Mouse (Mus musculus): ENCODE results near the gene Sall4.

- TF ChIP-seq EP300 (IDR thresholded peaks at IDR 0.05; ENCODE audit: low read depth in 1 of 2, low read length in 2 of 2) (no peak), ZMIZ1 (IDR thresholded peaks at IDR 0.05; ENCODE audit: low read depth, low read length) (no peak), POLR2A (IDR thresholded peaks at IDR 0.05; ENCODE audit: control insufficient read depth in 1 of 2, insufficient read depth in 1 of 2, low read depth in 1 of 2, low read length in 2 of 2, poor library complexity in 1 of 2) (no peak), GATA1 (IDR thresholded peaks at IDR 0.05; ENCODE audit: low read depth, low read length) (no peak), CTCF (IDR thresholded peaks at IDR 0.05 in 2 of 3, conservative IDR thresholded peaks at IDR 0.05 in 1 of 3; ENCODE audit: control insufficient read depth in 1 of 3, insufficient read depth in 1 of 3, low read depth in 2 of 3, low read length in 3 of 3, poor library complexity in 1 of 3, severe bottlenecking in 1 of 3) (no peak), RCOR1 (IDR thresholded peaks at IDR 0.05; ENCODE audit: low read depth, low read length) (no peak), TCF12 (IDR thresholded peaks at IDR 0.05; ENCODE audit: low read depth, low read length) (no peak), ZC3H11A (IDR thresholded peaks at IDR 0.05; ENCODE audit: low read depth, low read length) (no peak), HCFC1 (IDR thresholded peaks at IDR 0.05; ENCODE audit: low read depth, low read length) (no peak), CHD2 (IDR thresholded peaks at IDR 0.05; ENCODE audit: low read length) (no peak), USF2 (IDR thresholded peaks at IDR 0.05; ENCODE audit: borderline replicate concordance in 1 of 2, insufficient read depth in 1 of 2, low read depth in 1 of 2, low read length in 2 of 2) (no peak), SMC3 (IDR thresholded peaks at IDR 0.05; ENCODE audit: low read depth, low read length) (no peak), CHD1 (IDR thresholded peaks at IDR 0.05; ENCODE audit: low read depth, low read length) (no peak), MAZ (IDR thresholded peaks at IDR 0.05; ENCODE audit: low read depth, low read length) (no peak)
Observed at GRCm38 (mm10) chr2:168718735-168719134, 49.0 kb downstream of the Sall4 start.

Data from MEL (cell line).